Mouse (Mus musculus): ENCODE data around the gene Epb41l3. TPM values are rescaled to one million over a fixed set of nuclear protein-coding genes. Genes with fewer than 3 reads are reported as not detected.
"Not testable (repeated sequence)": the region's sequence is repeated elsewhere in the genome, so short reads cannot be mapped to it uniquely, and the experiment has no call there.

Gene Epb41l3
- polyA plus RNA-seq, 1 experiment: 8.4 TPM

GRCm38 (mm10) chr17:69105035-69105798, 29.7 kb downstream of the Epb41l3 start:
- DNase-seq: no peak
- H3K27ac ChIP-seq (ENCODE audit: control insufficient read depth, insufficient read depth, low read length): no peak overlapping the region
- WGBS: 73% methylated on average over 14 of the region's 14 CpGs

GRCm38 (mm10) chr17:69105799-69106401, 30.4 kb downstream of the Epb41l3 start:
- H3K27ac ChIP-seq (ENCODE audit: control insufficient read depth, insufficient read depth, low read length): no peak overlapping the region
- no peaks in the 10 kb centered on the region for H3K36me3 ChIP-seq (ENCODE audit: control insufficient read depth, insufficient read depth, low read length)
- TF ChIP-seq POLR2A (IDR thresholded peaks at IDR 0.05; ENCODE audit: control insufficient read depth, extremely low read depth, insufficient read depth, low read length, poor library complexity) (no peak), CTCF (IDR thresholded peaks at IDR 0.05; ENCODE audit: borderline replicate concordance, control insufficient read depth, extremely low read depth, insufficient read depth, low read length, poor library complexity) (no peak)
- 46% methylated on average over 5 of the region's 5 CpGs for WGBS
- no peaks in the 10 kb centered on the region for H3K4me1 ChIP-seq (replicated peaks; ENCODE audit: control insufficient read depth, insufficient read depth, low read length)
- H3K4me3 ChIP-seq (ENCODE audit: control insufficient read depth, insufficient read depth, low read length): no peak overlapping the region
- DNase-seq: no peak
- no peaks in the 10 kb centered on the region for H3K27me3 ChIP-seq (ENCODE audit: control insufficient read depth, insufficient read depth, low read length)

More at GRCm38 (mm10) chr17:69105035-69105798, 29.7 kb downstream of the Epb41l3 start:
- TF ChIP-seq CTCF (IDR thresholded peaks at IDR 0.05; ENCODE audit: borderline replicate concordance, control insufficient read depth, extremely low read depth, insufficient read depth, low read length, poor library complexity): no peak
- TF ChIP-seq POLR2A (IDR thresholded peaks at IDR 0.05; ENCODE audit: control insufficient read depth, extremely low read depth, insufficient read depth, low read length, poor library complexity): no peak
- Histone ChIP-seq H3K27me3 (ENCODE audit: control insufficient read depth, insufficient read depth, low read length) (no peaks in the 10 kb centered on the region), H3K36me3 (ENCODE audit: control insufficient read depth, insufficient read depth, low read length) (no peaks in the 10 kb centered on the region), H3K4me1 (replicated peaks; ENCODE audit: control insufficient read depth, insufficient read depth, low read length) (no peaks in the 10 kb centered on the region), H3K4me3 (ENCODE audit: control insufficient read depth, insufficient read depth, low read length) (no peak overlapping the region)

GRCm38 (mm10) chr17:69109216-69109615, 33.7 kb downstream of the Epb41l3 start:
- no peak for DNase-seq
- H3K4me1 ChIP-seq (replicated peaks; ENCODE audit: control insufficient read depth, insufficient read depth, low read length): no peaks in the 10 kb centered on the region
- no peaks in the 10 kb centered on the region for H3K36me3 ChIP-seq (ENCODE audit: control insufficient read depth, insufficient read depth, low read length)
- H3K27me3 ChIP-seq (ENCODE audit: control insufficient read depth, insufficient read depth, low read length): no peaks in the 10 kb centered on the region
- no peak for TF ChIP-seq POLR2A (IDR thresholded peaks at IDR 0.05; ENCODE audit: control insufficient read depth, extremely low read depth, insufficient read depth, low read length, poor library complexity)
- TF ChIP-seq CTCF (IDR thresholded peaks at IDR 0.05; ENCODE audit: borderline replicate concordance, control insufficient read depth, extremely low read depth, insufficient read depth, low read length, poor library complexity): no peak
- H3K4me3 ChIP-seq (ENCODE audit: control insufficient read depth, insufficient read depth, low read length): no peak overlapping the region
- H3K27ac ChIP-seq (ENCODE audit: control insufficient read depth, insufficient read depth, low read length): no peak overlapping the region
- 53% methylated on average over 6 of the region's 6 CpGs for WGBS

- TF ChIP-seq CTCF (IDR thresholded peaks at IDR 0.05; ENCODE audit: borderline replicate concordance, control insufficient read depth, extremely low read depth, insufficient read depth, low read length, poor library complexity): no peak
- no peak for TF ChIP-seq POLR2A (IDR thresholded peaks at IDR 0.05; ENCODE audit: control insufficient read depth, extremely low read depth, insufficient read depth, low read length, poor library complexity)
- DNase-seq: no peak
- Histone ChIP-seq H3K27me3 (ENCODE audit: control insufficient read depth, insufficient read depth, low read length) (no peaks in the 10 kb centered on the region), H3K36me3 (ENCODE audit: control insufficient read depth, insufficient read depth, low read length) (no peaks in the 10 kb centered on the region), H3K4me1 (replicated peaks; ENCODE audit: control insufficient read depth, insufficient read depth, low read length) (no peaks in the 10 kb centered on the region), H3K4me3 (ENCODE audit: control insufficient read depth, insufficient read depth, low read length) (no peak overlapping the region), H3K27ac (ENCODE audit: control insufficient read depth, insufficient read depth, low read length) (no peak overlapping the region)
- 99% methylated on average over 2 of the region's 2 CpGs for WGBS
Observed at GRCm38 (mm10) chr17:69112232-69112631, 36.7 kb downstream of the Epb41l3 start.

- H3K4me3 ChIP-seq (ENCODE audit: control insufficient read depth, insufficient read depth, low read length): no peak overlapping the region
- no peak for DNase-seq
- no peaks in the 10 kb centered on the region for H3K4me1 ChIP-seq (replicated peaks; ENCODE audit: control insufficient read depth, insufficient read depth, low read length)
- 90% methylated on average over 8 of the region's 8 CpGs for WGBS
- TF ChIP-seq POLR2A (IDR thresholded peaks at IDR 0.05; ENCODE audit: control insufficient read depth, extremely low read depth, insufficient read depth, low read length, poor library complexity): no peak
- TF ChIP-seq CTCF (IDR thresholded peaks at IDR 0.05; ENCODE audit: borderline replicate concordance, control insufficient read depth, extremely low read depth, insufficient read depth, low read length, poor library complexity): no peak
- H3K27ac ChIP-seq (ENCODE audit: control insufficient read depth, insufficient read depth, low read length): no peak overlapping the region
- H3K36me3 ChIP-seq (ENCODE audit: control insufficient read depth, insufficient read depth, low read length): no peaks in the 10 kb centered on the region
- no peaks in the 10 kb centered on the region for H3K27me3 ChIP-seq (ENCODE audit: control insufficient read depth, insufficient read depth, low read length)
Observed at GRCm38 (mm10) chr17:69119183-69119582, 43.7 kb downstream of the Epb41l3 start.

- Histone ChIP-seq H3K36me3 (ENCODE audit: control insufficient read depth, insufficient read depth, low read length) (no peaks in the 10 kb centered on the region), H3K27ac (ENCODE audit: control insufficient read depth, insufficient read depth, low read length) (no peak overlapping the region), H3K4me3 (ENCODE audit: control insufficient read depth, insufficient read depth, low read length) (no peak overlapping the region), H3K4me1 (replicated peaks; ENCODE audit: control insufficient read depth, insufficient read depth, low read length) (no peaks in the 10 kb centered on the region), H3K27me3 (ENCODE audit: control insufficient read depth, insufficient read depth, low read length) (no peaks in the 10 kb centered on the region)
- TF ChIP-seq POLR2A (IDR thresholded peaks at IDR 0.05; ENCODE audit: control insufficient read depth, extremely low read depth, insufficient read depth, low read length, poor library complexity) (no peak), CTCF (IDR thresholded peaks at IDR 0.05; ENCODE audit: borderline replicate concordance, control insufficient read depth, extremely low read depth, insufficient read depth, low read length, poor library complexity) (no peak)
- no peak for DNase-seq
- 6% methylated on average over 19 of the region's 19 CpGs for WGBS
Observed at GRCm38 (mm10) chr17:69120533-69121358, 45.3 kb downstream of the Epb41l3 start.

- DNase-seq; H3K27ac ChIP-seq (ENCODE audit: control insufficient read depth, insufficient read depth, low read length); H3K27me3 ChIP-seq (ENCODE audit: control insufficient read depth, insufficient read depth, low read length); H3K4me3 ChIP-seq (ENCODE audit: control insufficient read depth, insufficient read depth, low read length); H3K4me1 ChIP-seq (replicated peaks; ENCODE audit: control insufficient read depth, insufficient read depth, low read length); H3K36me3 ChIP-seq (ENCODE audit: control insufficient read depth, insufficient read depth, low read length): not testable (repeated sequence)
- WGBS: 19% methylated on average over 6 of the region's 6 CpGs
Observed at GRCm38 (mm10) chr17:69122403-69122802, 46.9 kb downstream of the Epb41l3 start.
